Mouse (Mus musculus): ENCODE measurements at regions not wholly inside any gene's neighbourhood (a gene's known extent, or its start where the extent isn't known, plus 50 kb on each side); places are given as distances from the start of the nearest gene placed in this dataset.

DNA sequence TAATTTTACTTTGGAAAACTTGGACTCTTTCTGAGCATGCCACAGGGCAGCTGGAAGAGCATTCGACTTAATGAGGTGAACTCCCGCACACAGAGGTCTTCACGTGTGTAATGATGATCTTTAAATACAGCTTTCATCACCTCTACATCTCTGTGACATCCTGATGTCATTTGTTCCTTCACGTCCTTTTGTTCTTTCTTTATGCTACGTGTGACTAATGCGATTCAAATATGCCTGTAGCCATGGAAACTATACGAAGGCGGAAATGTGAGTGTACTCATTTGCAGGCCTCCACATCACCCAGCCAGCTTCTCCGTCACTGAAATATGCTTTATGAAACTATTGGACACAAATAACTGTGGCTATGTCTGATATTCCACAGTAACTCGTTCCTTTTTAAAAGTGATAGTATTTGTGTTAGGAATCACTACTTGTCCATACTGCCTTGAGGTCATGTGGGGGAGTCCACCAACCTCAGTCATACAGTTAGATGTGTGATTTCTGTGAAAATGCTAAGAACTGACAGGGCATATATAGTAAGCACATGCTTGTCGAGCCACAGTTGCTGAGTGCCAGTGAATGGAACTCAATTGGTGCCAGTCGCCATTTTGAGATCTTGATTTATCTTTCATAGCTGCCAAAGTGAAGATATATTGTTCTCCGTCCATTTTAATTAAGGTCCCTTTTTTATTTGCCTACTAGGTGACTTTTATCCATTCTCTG, 145.9 kb downstream of the Plk2 start:
- no peak for DNase-seq (ENCODE audit: low spot score in 2 of 2)

- DNase-seq (ENCODE audit: low spot score in 2 of 2) = no peak
These were observed 146.7 kb downstream of the Plk2 start for GRCm38 (mm10) chr13:110541288-110542148.

DNA sequence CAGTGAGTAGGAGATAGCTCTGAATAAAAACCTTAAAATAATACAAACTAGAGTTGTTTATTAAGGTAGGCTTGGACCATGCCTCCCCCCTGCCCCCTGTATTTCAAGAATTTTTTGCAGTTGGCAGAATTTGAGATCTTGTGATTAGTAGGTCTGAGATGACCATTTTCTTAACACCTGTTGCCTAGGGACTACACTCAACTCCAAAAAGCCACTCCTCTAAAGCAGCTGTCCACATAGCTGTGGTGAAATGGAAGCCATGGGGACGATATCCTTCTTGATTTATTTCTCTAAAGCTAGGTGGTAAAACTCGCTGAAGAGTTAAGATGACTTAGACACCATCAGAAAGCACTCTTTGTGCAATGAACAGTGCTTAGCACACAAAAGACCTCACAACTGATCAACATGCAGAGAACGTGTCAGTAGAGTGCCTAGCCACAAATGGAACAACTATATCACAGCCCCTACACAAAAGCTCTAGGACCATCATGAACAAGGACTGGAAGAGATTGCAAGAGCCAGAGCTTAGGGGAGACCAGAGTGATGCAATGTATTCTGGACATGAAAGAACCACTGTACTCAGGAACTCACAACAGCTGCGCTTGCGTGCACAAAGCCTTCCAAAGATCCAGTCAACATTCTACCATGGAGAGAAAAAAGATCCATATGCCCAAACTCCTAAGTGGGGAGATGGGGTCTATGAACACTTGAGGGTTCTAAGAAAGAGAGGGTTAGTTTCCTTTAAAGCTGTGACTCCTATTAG, 147.6 kb downstream of the Plk2 start:
- no peak for DNase-seq (ENCODE audit: low spot score in 2 of 2)

GRCm38 (mm10) chr13:110545454-110545853, 150.6 kb downstream of the Plk2 start:
- DNase-seq (ENCODE audit: low spot score in 2 of 2) = no peak

DNA sequence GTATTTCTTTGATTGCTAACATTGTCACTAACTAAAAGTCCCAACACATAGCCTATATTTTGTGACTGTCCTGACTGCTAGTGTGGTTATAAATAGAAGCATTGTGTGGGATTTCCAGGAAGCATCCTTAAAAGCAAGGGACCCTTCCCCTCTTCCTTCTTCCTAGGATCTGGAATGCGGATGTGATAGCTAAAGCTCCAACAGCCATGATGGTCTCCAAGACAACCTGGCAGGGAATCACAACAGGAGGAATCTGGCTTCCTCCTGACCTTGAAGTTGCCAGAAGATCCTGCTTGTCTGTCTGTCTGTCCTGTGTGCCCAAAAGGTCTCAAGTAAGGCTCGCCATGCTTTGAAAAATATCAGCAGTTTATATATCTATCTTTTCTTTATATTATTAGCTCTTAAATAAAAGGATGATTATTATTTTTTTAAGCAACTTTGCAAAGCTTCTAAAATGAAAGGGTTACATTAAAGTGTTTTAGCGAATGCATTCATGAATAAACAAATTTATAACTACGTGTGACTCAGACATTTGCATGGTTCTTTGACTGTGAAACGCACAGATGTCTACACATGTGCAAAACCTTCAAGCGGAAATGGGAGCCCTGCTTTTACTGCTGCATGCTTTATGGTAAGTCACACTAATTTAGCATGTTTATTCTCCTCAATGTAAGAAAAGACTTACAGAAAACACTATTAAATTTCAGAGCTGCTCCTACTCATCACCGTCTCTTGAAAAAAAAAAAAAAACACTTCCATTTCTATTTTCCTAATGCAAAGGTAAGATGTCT, 160.9 kb downstream of the Plk2 start:
- DNase-seq (ENCODE audit: low spot score in 2 of 2) = peak in 1 of 2 experiments; percentile 63

DNA sequence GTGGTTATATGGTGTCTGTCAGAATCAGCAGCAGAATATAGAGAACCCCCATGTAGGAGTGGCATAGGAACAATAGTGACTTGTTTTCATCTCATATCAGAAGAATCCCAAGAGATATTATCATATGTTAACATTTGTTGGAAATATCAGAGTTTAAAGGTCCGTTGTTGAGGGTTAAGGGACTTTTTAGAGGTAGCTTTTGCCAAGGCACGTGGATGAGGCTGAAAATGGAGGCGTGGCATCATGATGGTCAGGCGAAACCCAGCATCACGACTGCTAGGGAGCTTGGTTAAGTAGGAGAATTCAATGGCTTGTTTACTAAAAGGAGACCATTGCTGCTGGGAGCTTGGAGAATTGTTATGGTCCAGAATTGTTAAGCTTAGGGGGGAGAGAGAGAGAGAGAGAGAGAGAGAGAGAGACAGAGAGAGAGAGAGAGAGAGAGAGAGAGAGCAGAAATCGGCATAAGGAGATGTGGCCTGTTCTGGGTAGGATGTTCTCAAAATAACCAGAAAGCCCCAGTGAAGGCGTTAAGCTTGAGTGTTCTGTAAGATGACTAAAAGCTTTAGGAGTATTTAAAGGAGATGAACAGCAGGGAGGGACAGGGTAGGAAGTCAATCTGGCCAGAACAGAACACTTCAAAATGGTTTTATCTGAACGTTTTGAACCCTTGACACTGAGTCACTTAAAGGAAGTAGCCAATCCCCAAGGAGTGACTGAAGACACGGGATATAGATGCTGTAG, 161.7 kb downstream of the Plk2 start:
- DNase-seq (ENCODE audit: low spot score in 2 of 2) = no peak

DNA sequence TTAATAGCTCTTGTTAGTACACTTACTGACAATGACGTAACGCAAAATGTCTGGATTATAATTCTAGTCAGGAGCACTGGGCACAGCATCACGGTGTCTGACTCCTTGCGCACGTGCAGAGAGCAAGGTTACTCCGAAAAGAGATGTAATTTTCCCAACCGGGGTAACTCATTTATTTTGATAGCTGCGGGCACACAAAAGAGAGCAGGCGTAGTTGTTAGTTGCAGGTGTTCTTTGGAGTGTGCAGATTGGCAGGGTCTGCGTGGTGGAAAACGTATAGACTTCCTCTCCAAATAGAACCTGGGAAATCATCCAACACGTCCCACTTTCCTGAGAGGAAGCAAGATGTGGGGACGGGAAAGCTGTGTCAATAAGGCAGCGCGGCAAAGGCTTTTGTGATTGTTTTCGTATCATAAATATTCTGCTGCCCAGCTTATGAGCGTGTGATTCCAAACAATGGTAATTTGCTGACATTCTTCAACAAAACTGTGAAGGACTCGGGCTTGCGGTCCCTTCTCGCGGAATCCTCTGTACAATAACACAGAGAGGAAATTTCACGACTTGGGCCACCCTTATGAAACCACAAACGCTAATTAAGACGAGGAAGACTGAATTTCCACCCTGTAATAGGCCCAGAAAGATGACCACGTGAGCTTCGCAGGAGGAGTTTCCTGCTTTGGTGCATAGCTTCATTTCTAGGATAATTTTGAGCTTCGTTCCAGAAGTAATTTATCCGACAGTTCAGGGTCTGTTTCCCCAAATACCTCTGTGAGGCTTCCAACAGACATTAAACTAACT, 163.3 kb downstream of the Plk2 start:
- peak; percentile 54 to 75 for DNase-seq (ENCODE audit: low spot score in 2 of 2)

DNA sequence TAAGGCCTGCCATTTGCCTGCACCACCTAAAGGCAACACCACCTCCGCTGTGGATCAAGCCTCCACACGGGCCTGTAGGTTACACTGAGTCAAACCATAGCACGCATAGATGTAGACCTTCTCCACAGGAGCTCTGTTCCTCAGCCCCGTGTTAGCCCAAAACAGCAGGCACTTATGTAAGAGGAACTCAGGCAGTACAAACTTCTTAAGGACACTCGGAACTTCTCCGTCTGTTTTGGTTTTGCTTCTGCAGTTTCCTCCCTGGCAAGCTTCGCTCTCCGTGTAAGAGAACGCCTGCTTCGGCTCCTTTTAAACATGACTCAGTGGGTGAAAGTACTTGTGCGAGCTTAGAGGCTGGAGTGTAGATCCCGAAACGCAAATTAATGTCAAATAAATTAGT, 165.7 kb downstream of the Plk2 start:
- peak; percentile 39 to 66 for DNase-seq (ENCODE audit: low spot score in 2 of 2)

DNA sequence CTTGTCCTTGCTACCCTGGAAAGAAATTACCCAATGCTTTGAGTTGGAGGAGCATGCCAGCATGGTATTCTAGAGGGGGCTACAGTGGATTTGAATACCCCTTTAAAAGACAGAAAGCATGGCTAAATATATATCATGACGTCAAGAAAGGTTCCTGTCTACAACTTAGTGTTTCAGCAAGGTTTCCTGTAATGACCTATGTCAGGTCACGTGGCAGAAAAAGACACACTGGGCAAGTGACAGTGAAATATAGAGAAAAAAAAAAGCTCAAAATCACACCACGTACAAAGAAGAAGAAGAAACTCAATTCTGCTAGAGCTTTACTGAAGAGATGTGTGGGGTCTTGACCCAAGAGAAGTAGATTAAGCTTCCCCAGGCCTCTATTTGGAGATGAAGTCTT, 167.7 kb downstream of the Plk2 start:
- no peak for DNase-seq (ENCODE audit: low spot score in 2 of 2)

DNA sequence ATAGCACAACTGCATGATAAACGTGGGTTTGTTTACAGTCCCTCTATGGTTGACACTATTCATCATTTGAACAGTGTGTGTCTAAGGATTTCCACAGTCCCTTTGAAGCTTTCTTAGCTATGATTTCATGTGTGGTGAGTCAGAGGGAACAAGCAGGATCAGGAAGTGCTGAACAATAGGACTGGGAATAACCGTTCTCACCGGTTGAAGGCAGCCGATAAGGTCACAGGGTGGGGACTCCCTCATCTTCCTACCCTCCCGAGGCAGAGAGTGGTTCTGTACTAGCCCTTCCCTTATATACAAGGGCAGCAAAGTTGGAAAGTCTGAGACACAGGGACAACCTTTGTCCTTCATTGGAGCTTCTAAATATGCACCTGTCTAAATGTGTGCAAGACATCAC, 168.1 kb downstream of the Plk2 start:
- peak; percentile 67 to 88 for DNase-seq (ENCODE audit: low spot score in 2 of 2)

- DNase-seq (ENCODE audit: low spot score in 2 of 2) = peak in 1 of 2 experiments; percentile 33
These were observed 169.1 kb downstream of the Plk2 start for GRCm38 (mm10) chr13:110563967-110564366.

- peak; percentile 35 to 45 for DNase-seq (ENCODE audit: low spot score in 2 of 2)
These were observed 173.8 kb downstream of the Plk2 start for GRCm38 (mm10) chr13:110568482-110569179.

- no peak for DNase-seq (ENCODE audit: low spot score in 2 of 2)
These were observed 174.3 kb downstream of the Plk2 start for GRCm38 (mm10) chr13:110569180-110569512.

- peak in 1 of 2 experiments; percentile 51 for DNase-seq (ENCODE audit: low spot score in 2 of 2)
These were observed 175.5 kb downstream of the Plk2 start for GRCm38 (mm10) chr13:110570386-110570785.

GRCm38 (mm10) chr13:110573360-110574065, 178.7 kb downstream of the Plk2 start:
- no peak for DNase-seq (ENCODE audit: low spot score in 2 of 2)

- DNase-seq (ENCODE audit: low spot score in 2 of 2) = no peak
These were observed 180.1 kb downstream of the Plk2 start for GRCm38 (mm10) chr13:110574764-110575471.

DNA sequence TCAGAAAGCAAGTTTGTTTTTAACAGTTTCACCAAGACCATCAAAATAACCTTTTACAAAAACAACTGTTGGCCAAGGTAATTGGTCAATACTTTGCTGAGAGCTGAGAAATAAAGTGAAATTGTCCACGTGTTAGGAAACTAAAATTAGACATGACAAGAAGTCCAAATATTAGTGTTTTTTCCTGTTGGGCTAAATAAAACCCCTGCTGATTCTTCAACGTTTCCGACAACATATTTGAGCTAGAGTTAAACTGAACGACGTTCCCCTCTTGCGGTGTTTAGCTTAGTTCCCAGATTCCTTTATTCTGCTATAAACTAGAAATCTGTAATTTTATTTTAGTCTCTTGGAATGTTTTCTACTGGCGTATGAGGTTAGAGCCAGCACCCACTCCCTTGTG, 183.3 kb downstream of the Plk2 start:
- peak in 1 of 2 experiments; percentile 31 for DNase-seq (ENCODE audit: low spot score in 2 of 2)

- no peak for DNase-seq (ENCODE audit: low spot score in 2 of 2)
These were observed 185.3 kb downstream of the Plk2 start for GRCm38 (mm10) chr13:110580166-110580565.
